Mouse (Mus musculus): ENCODE results near the gene Kcne3.

DNA sequence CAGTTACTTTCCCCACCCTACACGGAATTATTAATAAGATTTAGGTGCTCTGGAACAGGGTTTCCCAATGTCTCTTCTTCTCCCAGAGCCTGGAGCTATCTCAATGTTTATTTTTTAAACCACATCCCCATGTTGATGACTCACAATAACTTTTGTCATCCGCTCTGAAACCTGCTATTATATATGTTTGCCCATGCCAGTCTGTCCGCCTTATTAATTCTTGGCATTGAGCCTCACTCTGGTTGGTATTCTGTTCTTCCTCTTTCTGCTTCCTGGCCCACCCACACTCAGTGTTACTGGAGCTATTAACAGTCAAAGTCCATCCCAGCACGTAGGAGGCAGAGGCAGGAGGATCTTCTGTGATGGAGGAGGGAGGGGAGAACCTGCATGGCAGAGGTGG, 18.6 kb upstream of the Kcne3 start:
- TF ChIP-seq EP300 (IDR thresholded peaks at IDR 0.05; ENCODE audit: low read depth) (no peak), CTCF (IDR thresholded peaks at IDR 0.05; ENCODE audit: low read depth) (no peak)
